Comparison of ENCODE assay signal across 8 mouse cellular contexts in genomic region chr3:84460952-84461351, GRCm38 (mm10). TPM values are rescaled to one million over a fixed set of nuclear protein-coding genes. Genes with fewer than 3 reads are reported as not detected.
DNase-seq lines count a peak whose midpoint lies in the region; ATAC-seq and TF ChIP-seq lines count a peak whose summit lies in the region.

No protein-coding gene starts in this region.

- H3K4me2 ChIP-seq in heart, embryonic 16.5 days (ENCODE audit: low read depth, low read length): peak overlapping the region; percentile 46
- no peak overlapping the region for H3K4me2 ChIP-seq in stomach, embryonic 14.5 days (replicated peaks; ENCODE audit: low read depth, low read length)

- H3K27ac ChIP-seq in heart, embryonic 16.5 days (ENCODE audit: low read length): peak overlapping the region; percentile 48
- peak overlapping the region; percentile 88 for H3K27ac ChIP-seq in stomach, embryonic 14.5 days (ENCODE audit: low read length)

- no peak overlapping the region for H3K4me3 ChIP-seq in C2C12 (ENCODE audit: insufficient read depth, poor library complexity, severe bottlenecking)
- no peak overlapping the region for H3K4me3 ChIP-seq in heart, embryonic 16.5 days (ENCODE audit: low read length)
- H3K4me3 ChIP-seq in stomach, embryonic 14.5 days (ENCODE audit: low read depth, low read length): no peak overlapping the region

- 2% methylated on average over 12 of the region's 12 CpGs for WGBS in heart, embryonic 16.5 days
- 9% methylated on average over 12 of the region's 12 CpGs for WGBS in stomach, embryonic 14.5 days

- H3ac ChIP-seq in C2C12 (ENCODE audit: control insufficient read depth, insufficient read length, low read depth): no peak overlapping the region

- ATAC-seq in heart, embryonic 16.5 days (replicated peaks; ENCODE audit: extremely low read depth, insufficient read depth, low FRiP score): peak; percentile 76
- peak; percentile 43; the same call in 1 of the 2 replicates for ATAC-seq in stomach, embryonic 14.5 days (ENCODE audit: insufficient number of reproducible peaks, insufficient read depth, low FRiP score, low read depth)
- ATAC-seq in frontal cortex, adult (ENCODE audit: low TSS enrichment): no peak

- peak overlapping the region; percentile 36; the same call in 1 of the 2 replicates for H3K9ac ChIP-seq in heart, embryonic 16.5 days (ENCODE audit: low read length)
- no peak overlapping the region for H3K9ac ChIP-seq in stomach, embryonic 14.5 days (replicated peaks; ENCODE audit: low read depth, low read length)

- H3K4me1 ChIP-seq in heart, embryonic 16.5 days (ENCODE audit: control insufficient read depth, insufficient read depth, low read length): peaks cover 16% of the 10 kb centered on the region
- H3K4me1 ChIP-seq in stomach, embryonic 14.5 days (ENCODE audit: control insufficient read depth, insufficient read depth, low read length): peaks cover 25% of the 10 kb centered on the region

- no peaks in the 10 kb centered on the region for H3K79me2 ChIP-seq in C2C12 (ENCODE audit: control insufficient read depth, insufficient read depth)

- DNase-seq in adrenal gland, adult 2 months: peak; percentile 88
- DNase-seq in kidney, postnatal 36 days: peak; percentile 79 to 81
- DNase-seq in cerebellum, adult 11-12 months: no peak
- DNase-seq in testis, postnatal 14 days (ENCODE audit: low spot score): no peak

- TF ChIP-seq CTCF in C2C12 (IDR thresholded peaks at IDR 0.05; ENCODE audit: control insufficient read depth, insufficient read depth, insufficient read length): no peak

- no peaks in the 10 kb centered on the region for H3K9me3 ChIP-seq in heart, embryonic 16.5 days (replicated peaks; ENCODE audit: control insufficient read depth, low read length)
- no peaks in the 10 kb centered on the region for H3K9me3 ChIP-seq in stomach, embryonic 14.5 days (ENCODE audit: control insufficient read depth, low read depth, low read length)

- no peaks in the 10 kb centered on the region for H3K36me3 ChIP-seq in C2C12 (ENCODE audit: control insufficient read depth, insufficient read depth)
- no peaks in the 10 kb centered on the region for H3K36me3 ChIP-seq in heart, embryonic 16.5 days (ENCODE audit: control insufficient read depth, insufficient read depth)
- H3K36me3 ChIP-seq in stomach, embryonic 14.5 days (ENCODE audit: control insufficient read depth, insufficient read depth, low read length): no peaks in the 10 kb centered on the region

- H3K79me3 ChIP-seq in C2C12 (ENCODE audit: low read depth): no peaks in the 10 kb centered on the region

- no peaks in the 10 kb centered on the region for H3K27me3 ChIP-seq in C2C12 (ENCODE audit: control insufficient read depth, insufficient read depth, insufficient read length)
- no peaks in the 10 kb centered on the region; the same call in none of the 2 replicates for H3K27me3 ChIP-seq in heart, embryonic 16.5 days (ENCODE audit: control insufficient read depth, insufficient read depth, low read length)
- no peaks in the 10 kb centered on the region for H3K27me3 ChIP-seq in stomach, embryonic 14.5 days (ENCODE audit: control insufficient read depth, insufficient read depth, low read length)

TF ChIP-seq in C2C12, 6 proteins besides CTCF, POLR2A, EP300 and RAD21:
- TF ChIP-seq MYOG (IDR thresholded peaks at IDR 0.05; ENCODE audit: control insufficient read depth, extremely low read depth, insufficient read length): no peak
- no peak for TF ChIP-seq MAX (IDR thresholded peaks at IDR 0.05)
- TF ChIP-seq USF1 (IDR thresholded peaks at IDR 0.05; ENCODE audit: low read depth): peak; percentile 75
- TF ChIP-seq CEBPB (IDR thresholded peaks at IDR 0.05; ENCODE audit: low read depth): no peak

RNA-seq across cellular contexts. Expression of gene Fhdc1, which starts 19.3 kb away (rescaled TPM):
- 0.44 TPM for polyA plus RNA-seq in C2C12 (2012; fragmentation: generic; extraction: Trizol)
- 1 to 10 TPM; 2.2 to 4.7 TPM for total RNA-seq in adrenal gland, adult 2 months (2021)
- polyA plus RNA-seq in adrenal gland, adult 2 months (2012; rRNA removed): 1.7 and 2.2 TPM in 2 replicates
- polyA plus RNA-seq in heart, embryonic 16.5 days (2015; fragmentation: Nextera tagmentation; extraction: Ambion mirVana): 1.7 and 2.0 TPM in 2 replicates
- polyA plus RNA-seq in stomach, embryonic 14.5 days (2014; fragmentation: Nextera tagmentation; extraction: Ambion mirVana): 12.1 and 15.5 TPM in 2 replicates

Comparison
In these comparisons a context has a peak if more than half of its experiments do, and no peak if none do; other contexts are left out.
1. DNase-seq: peak in adrenal gland, adult 2 months (single experiment) and kidney, postnatal 36 days (2 of 2); none in cerebellum, adult 11-12 months (single experiment) and testis, postnatal 14 days (single experiment).